Mouse (Mus musculus) frontal cortex, adult (tissue): ENCODE data around the gene Gm10134.
A peak's percentile ranks its signal among the peaks of the same experiment; 100 is the strongest.

ENCODE experiments used
- ATAC-seq: cut with Nextera tagmentation; 2 replicates; pipeline ENCODE4 v1.9.2; 2017; ENCODE audit warnings: mild to moderate bottlenecking, moderate library complexity, mixed read lengths; ENCODE audit not compliant: low TSS enrichment

The Gm10134 gene

GRCm38 (mm10) chr2:28532938-28533771 lies 27.3 kb downstream of the Gm10134 start:
- ATAC-seq, result peak; percentile 76

GRCm38 (mm10) chr2:28533901-28534435 lies 28.1 kb downstream of the Gm10134 start:
- ATAC-seq, result no peak

- no peak for ATAC-seq
Observed at GRCm38 (mm10) chr2:28534436-28535262, 28.8 kb downstream of the Gm10134 start.

- no peak for ATAC-seq
Observed at GRCm38 (mm10) chr2:28535263-28535540, 29.3 kb downstream of the Gm10134 start.

- ATAC-seq, result no peak
Observed at GRCm38 (mm10) chr2:28535650-28536049, 29.8 kb downstream of the Gm10134 start.

- no peak for ATAC-seq
Observed at GRCm38 (mm10) chr2:28536166-28536565, 30.3 kb downstream of the Gm10134 start.

GRCm38 (mm10) chr2:28536766-28537633 lies 31.1 kb downstream of the Gm10134 start:
- ATAC-seq, result no peak

- no peak for ATAC-seq
Observed at GRCm38 (mm10) chr2:28537634-28537920, 31.7 kb downstream of the Gm10134 start.

- no peak for ATAC-seq
Observed at GRCm38 (mm10) chr2:28537995-28538816, 32.3 kb downstream of the Gm10134 start.

- no peak for ATAC-seq
Observed at GRCm38 (mm10) chr2:28538817-28539128, 32.9 kb downstream of the Gm10134 start.

- ATAC-seq, result peak; percentile 8; the same call in 1 of the 2 replicates
Observed at GRCm38 (mm10) chr2:28539206-28539605, 33.3 kb downstream of the Gm10134 start.

- ATAC-seq, result no peak
Observed at GRCm38 (mm10) chr2:28539949-28540348, 34.1 kb downstream of the Gm10134 start.

- ATAC-seq, result no peak
Observed at GRCm38 (mm10) chr2:28540587-28541227, 34.8 kb downstream of the Gm10134 start.

- ATAC-seq, result no peak
Observed at GRCm38 (mm10) chr2:28543894-28544293, 38.0 kb downstream of the Gm10134 start.

- no peak for ATAC-seq
Observed at GRCm38 (mm10) chr2:28545976-28546375, 40.1 kb downstream of the Gm10134 start.

GRCm38 (mm10) chr2:28546560-28546959 lies 40.7 kb downstream of the Gm10134 start:
- ATAC-seq, result no peak

- ATAC-seq, result peak; percentile 50; the same call in 1 of the 2 replicates
Observed at GRCm38 (mm10) chr2:28547237-28548172, 41.6 kb downstream of the Gm10134 start.

GRCm38 (mm10) chr2:28549157-28549556 lies 43.3 kb downstream of the Gm10134 start:
- ATAC-seq, result no peak

GRCm38 (mm10) chr2:28552301-28552700 lies 46.4 kb downstream of the Gm10134 start:
- ATAC-seq, result no peak
